Mouse (Mus musculus) ES-E14 (cell line): Measurements from ENCODE around the gene Cd79b.

ENCODE experiments used
- HCFC1 ChIP-seq: IDR thresholded peaks from 2 replicates; pipeline ENCODE4 v1.6.1; 2012; ENCODE audit warnings: low read length, inconsistent platforms, borderline replicate concordance; ENCODE audit not compliant: insufficient read depth
- ZNF384 ChIP-seq: IDR thresholded peaks from 2 replicates; pipeline ENCODE4 v1.6.1; 2012; ENCODE audit warnings: low read depth, low read length, inconsistent platforms

GRCm38 (mm10) chr11:106329682-106330081 is 15.1 kb upstream of the Cd79b start:
- no peak for TF ChIP-seq ZNF384
- TF ChIP-seq HCFC1 = no peak
